Mouse (Mus musculus) kidney, embryonic 14.5 days (tissue): ENCODE data around the gene Trim16. TPM values are rescaled to one million over a fixed set of nuclear protein-coding genes. Genes with fewer than 3 reads are reported as not detected.

Experiments
- ATAC-seq: fragments of 200-750 bp; cut with Nextera tagmentation; 2 replicates; pipeline ENCODE4 v1.8.0; 2017; ENCODE audit warnings: moderate number of reproducible peaks, mild to moderate bottlenecking, moderate TSS enrichment, moderate library complexity; ENCODE audit not compliant: low FRiP score, low TSS enrichment
- H3K27ac ChIP-seq: fragments of 300-500 bp; sonication (generic); 2 replicates; pipeline ENCODE4 v1.5.1; 2014; ENCODE audit warnings: low read depth, mild to moderate bottlenecking, low read length, moderate library complexity, mixed read lengths
- H3K27me3 ChIP-seq: fragments of 300-500 bp; sonication (generic); 2 replicates; pipeline ENCODE4 v1.6.1; 2014; ENCODE audit warnings: mild to moderate bottlenecking, low read length; ENCODE audit not compliant: control insufficient read depth, insufficient read depth
- H3K36me3 ChIP-seq: fragments of 300-500 bp; sonication (generic); 2 replicates; pipeline ENCODE4 v1.6.1; 2014; ENCODE audit warnings: low read length, mixed read lengths; ENCODE audit not compliant: control insufficient read depth, insufficient read depth
- H3K4me1 ChIP-seq: fragments of 300-500 bp; sonication (generic); 2 replicates; pipeline ENCODE4 v1.6.1; 2014; ENCODE audit warnings: low read length, mixed read lengths; ENCODE audit not compliant: control insufficient read depth, insufficient read depth
- H3K4me2 ChIP-seq: fragments of 300-500 bp; sonication (generic); replicated peaks from 2 replicates; pipeline ENCODE4 v1.6.1; 2014; ENCODE audit warnings: low read depth, mild to moderate bottlenecking, low read length
- H3K4me3 ChIP-seq: fragments of 300-500 bp; sonication (generic); 2 replicates; pipeline ENCODE4 v1.5.1; 2014; ENCODE audit warnings: mild to moderate bottlenecking, low read length
- H3K9ac ChIP-seq: fragments of 300-500 bp; sonication (generic); 2 replicates; pipeline ENCODE4 v1.6.1; 2014; ENCODE audit warnings: low read depth, mild to moderate bottlenecking, low read length, moderate library complexity
- H3K9me3 ChIP-seq: fragments of 300-500 bp; sonication (generic); 2 replicates; pipeline ENCODE4 v1.6.1; 2016; ENCODE audit warnings: low read length; ENCODE audit not compliant: control insufficient read depth
- WGBS: fragments of 180-500 bp; shearing (Covaris S2); extraction: QIAGEN DNeasy Blood & Tissue Kit; methylation state at CpG from one replicate; pipeline ENCODE4 v1.1.7; 2014; 5-methylcytosine and 5-hydroxymethylcytosine counted together
- polyA plus RNA-seq: library from polyadenylated mRNA; unstranded; fragments of >200 nt; fragmentation: Nextera tagmentation; extraction: Ambion mirVana; gene quantifications from 2 replicates; pipeline ENCODE4 v1.2.1, GENCODE M21; 2014

The Trim16 gene
- polyA plus RNA-seq, 1 experiment from 2014 or later, result 18.6 TPM

DNA sequence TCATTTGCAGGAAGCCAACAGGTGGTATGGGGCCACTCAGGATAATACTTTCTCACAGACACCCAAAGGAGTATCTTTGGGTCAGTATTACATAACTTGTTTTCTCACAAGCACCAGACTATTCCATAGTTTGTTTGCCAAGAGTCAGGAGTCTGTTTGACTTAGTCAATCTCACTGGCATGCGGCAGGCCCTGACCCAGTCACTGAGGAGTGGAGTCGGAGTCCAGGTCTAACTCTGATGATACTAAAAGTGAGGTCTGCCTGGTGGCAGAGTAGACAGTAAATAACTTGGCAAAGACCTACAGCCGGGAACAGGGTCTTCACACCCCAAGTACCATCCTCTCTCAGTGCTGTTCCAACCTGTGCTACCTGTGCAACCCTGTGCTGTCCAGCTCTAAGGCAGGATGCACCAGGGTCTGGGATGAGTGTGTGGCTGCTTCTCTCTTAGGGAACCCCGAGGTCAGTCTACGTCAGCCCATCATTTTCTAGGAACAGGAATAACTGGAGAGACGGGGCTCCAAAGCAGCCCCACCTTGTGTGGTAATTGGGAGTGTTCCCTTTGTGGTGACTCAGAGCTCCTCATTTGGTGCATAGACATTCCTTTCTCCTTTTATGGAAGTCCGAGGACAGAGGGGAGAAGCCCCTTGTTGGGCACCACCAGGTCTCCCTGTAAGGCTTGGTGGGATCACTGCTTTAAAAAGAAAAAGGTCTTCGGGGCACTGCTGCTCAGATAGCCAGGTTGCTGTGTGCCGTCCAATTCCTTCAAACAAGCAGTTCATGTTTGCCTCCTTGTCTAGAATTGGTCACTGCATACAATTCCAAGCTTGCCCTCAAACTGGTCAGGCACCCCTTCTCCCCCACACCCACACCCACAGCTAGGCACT, 5.4 kb downstream of the Trim16 start:
- ATAC-seq, result peak; percentile 6; the same call in 1 of the 2 replicates
- H3K4me3 ChIP-seq, result no peak overlapping the region
- peak overlapping the region; percentile 32; the same call in 1 of the 2 replicates for H3K27ac ChIP-seq
- no peak overlapping the region for H3K4me2 ChIP-seq
- H3K36me3 ChIP-seq, result no peaks in the 10 kb centered on the region
- no peaks in the 10 kb centered on the region for H3K27me3 ChIP-seq
- no peaks in the 10 kb centered on the region for H3K9me3 ChIP-seq
- no peak overlapping the region for H3K9ac ChIP-seq
- 50% methylated on average over 9 of the region's 9 CpGs for WGBS
- peaks cover 15% of the 10 kb centered on the region for H3K4me1 ChIP-seq

DNA sequence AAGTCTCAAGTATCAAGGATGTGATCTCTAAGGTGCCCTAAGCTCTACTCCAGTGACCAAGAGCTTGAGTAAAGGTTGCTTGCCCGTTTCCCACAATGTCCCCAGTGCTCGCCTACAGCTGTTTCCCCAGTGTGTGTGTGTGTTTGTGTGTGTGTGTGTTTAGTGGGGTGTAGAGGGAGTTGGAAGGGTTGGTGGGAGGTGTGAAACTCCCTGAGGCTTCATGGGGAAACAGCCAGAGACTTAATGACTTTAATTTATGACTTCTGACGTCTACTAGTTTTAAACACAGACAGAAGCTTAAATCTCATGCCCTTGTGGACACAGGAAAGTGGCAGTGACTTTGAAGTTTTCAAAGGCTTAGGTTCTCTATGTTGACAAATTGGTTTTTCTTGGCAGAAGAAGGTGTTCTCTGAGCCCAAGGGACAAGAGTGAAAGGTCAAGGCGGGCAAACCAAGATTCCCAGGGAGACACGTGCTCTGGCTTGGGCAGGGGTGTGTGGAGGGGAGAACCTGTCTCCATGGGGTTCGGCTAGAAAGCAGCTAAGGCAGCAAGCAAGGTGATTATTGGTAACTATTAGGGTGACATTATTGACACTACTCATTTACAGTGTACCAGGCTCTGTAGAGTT, 6.2 kb downstream of the Trim16 start:
- WGBS, result 16% methylated on average over 6 of the region's 6 CpGs
- no peak overlapping the region for H3K27ac ChIP-seq
- H3K4me3 ChIP-seq, result no peak overlapping the region
- H3K4me1 ChIP-seq, result peaks cover 7% of the 10 kb centered on the region
- no peak overlapping the region for H3K4me2 ChIP-seq
- H3K9ac ChIP-seq, result no peak overlapping the region
- H3K36me3 ChIP-seq, result peaks cover 1% of the 10 kb centered on the region; the same call in 1 of the 2 replicates
- no peaks in the 10 kb centered on the region for H3K27me3 ChIP-seq
- peak; percentile 84 for ATAC-seq
- H3K9me3 ChIP-seq, result no peaks in the 10 kb centered on the region

DNA sequence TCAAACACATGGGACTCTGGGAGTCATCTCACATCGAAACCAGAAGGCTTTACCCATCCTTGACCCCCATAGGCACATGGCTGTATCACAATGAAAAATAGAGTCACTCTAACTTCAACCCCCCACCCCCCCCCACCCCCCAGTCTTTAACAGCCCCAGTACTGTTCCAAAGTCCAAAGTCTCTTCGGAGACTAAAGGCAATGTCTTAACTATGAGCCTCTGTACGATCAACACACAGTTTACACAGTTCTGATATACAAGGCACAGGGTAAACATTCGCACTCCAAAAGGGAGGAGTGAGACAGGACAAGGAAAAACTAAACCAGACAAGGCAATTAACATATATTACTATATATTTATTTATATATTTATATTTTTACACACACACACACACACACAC, 7.1 kb downstream of the Trim16 start:
- Histone ChIP-seq H3K27ac (no peak overlapping the region), H3K4me2 (no peak overlapping the region), H3K9me3 (no peaks in the 10 kb centered on the region), H3K4me3 (no peak overlapping the region), H3K9ac (no peak overlapping the region), H3K4me1 (peaks cover 7% of the 10 kb centered on the region; the same call in 1 of the 2 replicates), H3K36me3 (peaks cover 6% of the 10 kb centered on the region; the same call in 1 of the 2 replicates), H3K27me3 (no peaks in the 10 kb centered on the region)
- ATAC-seq, result no peak
- 93% methylated on average over 4 of the region's 4 CpGs for WGBS

DNA sequence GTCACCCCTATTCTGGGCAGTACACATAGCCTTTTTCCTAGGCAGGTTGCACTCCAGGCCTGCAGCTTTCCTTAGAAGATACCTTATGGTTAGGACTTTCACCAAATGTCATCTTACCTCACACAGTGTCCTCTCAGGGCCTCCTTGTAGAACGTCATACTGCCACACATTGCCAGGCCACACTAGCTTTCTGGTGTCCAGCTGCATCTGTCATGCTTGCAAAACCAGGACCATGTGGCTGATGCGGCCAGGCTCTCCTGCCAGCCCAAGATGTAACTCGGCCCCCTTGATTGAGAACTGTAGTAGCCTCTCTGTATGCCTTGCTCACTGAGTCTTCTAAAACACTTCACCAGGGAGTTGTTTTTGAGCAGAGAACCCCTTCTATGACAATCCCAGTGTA, 7.9 kb downstream of the Trim16 start:
- Histone ChIP-seq H3K27me3 (no peaks in the 10 kb centered on the region), H3K9ac (no peak overlapping the region), H3K4me3 (no peak overlapping the region), H3K36me3 (peaks cover 6% of the 10 kb centered on the region; the same call in 1 of the 2 replicates), H3K4me1 (peaks cover 7% of the 10 kb centered on the region; the same call in 1 of the 2 replicates), H3K9me3 (no peaks in the 10 kb centered on the region), H3K27ac (no peak overlapping the region), H3K4me2 (no peak overlapping the region)
- no peak for ATAC-seq
- 82% methylated on average over 3 of the region's 3 CpGs for WGBS

DNA sequence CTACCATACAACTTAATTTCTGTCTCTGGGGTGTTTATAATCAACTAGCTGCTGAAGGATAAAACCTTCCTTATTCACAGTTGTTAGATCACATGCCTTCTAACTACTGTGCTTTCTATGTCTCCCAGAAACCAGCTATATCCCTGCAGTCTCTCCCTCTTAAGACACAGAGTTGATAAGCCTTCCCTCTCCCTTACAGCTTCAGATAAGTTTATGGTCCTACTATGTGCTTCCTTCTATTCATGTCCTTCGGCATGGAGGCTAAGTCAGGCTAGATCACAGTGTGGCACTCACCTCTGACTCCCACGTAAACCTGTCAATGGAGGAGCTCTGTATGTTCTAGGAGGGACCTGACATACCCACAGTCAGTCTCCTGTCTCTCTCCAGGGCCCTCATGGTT, 10.4 kb downstream of the Trim16 start:
- Histone ChIP-seq H3K9me3 (no peaks in the 10 kb centered on the region), H3K4me1 (peaks cover 7% of the 10 kb centered on the region; the same call in 1 of the 2 replicates), H3K4me3 (no peak overlapping the region), H3K4me2 (no peak overlapping the region), H3K27ac (no peak overlapping the region), H3K36me3 (peaks cover 6% of the 10 kb centered on the region; the same call in 1 of the 2 replicates), H3K27me3 (no peaks in the 10 kb centered on the region), H3K9ac (no peak overlapping the region)
- no peak for ATAC-seq
- WGBS, result 83% methylated on average over 2 of the region's 2 CpGs

DNA sequence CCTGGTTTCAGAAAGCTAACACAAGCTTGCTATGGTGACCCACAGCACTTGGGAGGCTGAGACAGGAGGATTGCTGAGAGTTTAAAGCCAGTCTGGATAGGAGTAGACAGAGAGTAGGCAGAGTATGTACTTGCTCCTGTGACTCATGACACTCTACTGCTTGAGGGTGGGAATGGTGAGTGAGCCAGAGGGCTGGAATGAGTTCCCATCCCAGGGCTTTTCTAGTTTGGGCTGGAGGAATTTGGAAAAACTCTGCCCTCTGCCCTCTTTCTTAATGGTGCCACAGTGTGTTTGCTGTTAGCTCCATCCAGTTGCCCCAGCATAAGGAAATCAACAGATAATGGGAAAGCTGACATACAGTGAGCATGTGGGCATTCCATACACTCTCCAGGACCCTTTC, 11.9 kb downstream of the Trim16 start:
- H3K27me3 ChIP-seq, result no peaks in the 10 kb centered on the region
- H3K9me3 ChIP-seq, result no peaks in the 10 kb centered on the region
- H3K9ac ChIP-seq, result no peak overlapping the region
- ATAC-seq, result no peak
- H3K36me3 ChIP-seq, result peaks cover 11% of the 10 kb centered on the region; the same call in 1 of the 2 replicates
- no peak overlapping the region for H3K4me3 ChIP-seq
- no peaks in the 10 kb centered on the region for H3K4me1 ChIP-seq
- H3K4me2 ChIP-seq, result no peak overlapping the region
- H3K27ac ChIP-seq, result no peak overlapping the region

DNA sequence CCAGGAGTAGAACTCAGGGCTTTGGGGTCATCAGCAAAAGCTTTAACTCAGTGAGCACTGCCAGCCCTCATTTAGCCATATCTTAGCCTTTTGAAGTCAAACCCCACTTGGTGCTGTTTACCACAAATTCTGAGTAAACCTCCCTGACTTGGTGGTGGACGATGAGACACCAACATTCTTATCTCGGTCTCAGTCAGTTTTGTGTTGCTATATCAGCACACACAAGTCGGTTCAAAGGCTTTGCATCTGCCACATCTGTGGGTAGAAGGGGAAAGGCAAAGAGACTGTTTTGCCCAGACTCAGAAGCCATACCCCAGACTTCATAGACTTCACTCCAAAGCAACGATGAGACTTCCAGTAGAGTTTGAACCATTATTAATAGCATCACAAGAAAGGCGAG, 24.5 kb downstream of the Trim16 start:
- Histone ChIP-seq H3K36me3 (peaks cover 8% of the 10 kb centered on the region; the same call in 1 of the 2 replicates), H3K27ac (no peak overlapping the region), H3K4me3 (no peak overlapping the region), H3K9ac (no peak overlapping the region), H3K4me2 (no peak overlapping the region), H3K4me1 (peaks cover 9% of the 10 kb centered on the region; the same call in 1 of the 2 replicates), H3K27me3 (no peaks in the 10 kb centered on the region), H3K9me3 (no peaks in the 10 kb centered on the region)
- 89% methylated on average over 5 of the region's 5 CpGs for WGBS
- no peak for ATAC-seq

DNA sequence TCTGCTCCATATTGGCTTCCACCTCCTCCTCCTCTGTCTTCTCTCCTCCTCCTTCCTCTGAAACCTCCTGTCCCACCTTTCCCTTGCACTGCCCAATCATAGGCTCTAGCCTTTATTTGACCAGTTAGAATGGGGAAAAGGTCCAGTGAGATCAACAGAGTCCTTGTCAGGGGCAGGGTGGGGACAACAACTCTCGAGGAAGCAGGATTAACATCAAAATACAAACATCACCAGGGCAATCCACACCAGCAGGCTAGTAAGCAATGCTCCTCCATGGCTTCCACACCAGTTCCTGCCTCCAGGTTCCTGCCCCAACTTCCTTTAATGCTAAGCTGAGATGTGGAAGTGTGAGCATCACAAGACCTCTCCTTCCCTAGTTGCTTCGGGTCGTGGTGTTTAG, 25.7 kb downstream of the Trim16 start:
- no peak overlapping the region for H3K4me3 ChIP-seq
- no peak overlapping the region for H3K9ac ChIP-seq
- 71% methylated on average over 3 of the region's 3 CpGs for WGBS
- no peaks in the 10 kb centered on the region for H3K27me3 ChIP-seq
- no peak overlapping the region for H3K4me2 ChIP-seq
- H3K9me3 ChIP-seq, result no peaks in the 10 kb centered on the region
- peaks cover 9% of the 10 kb centered on the region; the same call in 1 of the 2 replicates for H3K4me1 ChIP-seq
- H3K36me3 ChIP-seq, result peaks cover 3% of the 10 kb centered on the region; the same call in 1 of the 2 replicates
- H3K27ac ChIP-seq, result no peak overlapping the region
- no peak for ATAC-seq
